Mouse (Mus musculus) lung, embryonic 16.5 days (tissue): ENCODE results near the gene Nhej1. TPM values are rescaled to one million over a fixed set of nuclear protein-coding genes. Genes with fewer than 3 reads are reported as not detected.

Experiments
- ATAC-seq: fragments of 200-750 bp; cut with Nextera tagmentation; 2 replicates; pipeline ENCODE4 v1.8.0; 2017; ENCODE audit warnings: low read depth, mild to moderate bottlenecking, moderate library complexity
- H3K27ac ChIP-seq: fragments of 300-500 bp; sonication (generic); 2 replicates; pipeline ENCODE4 v1.5.1; 2014; ENCODE audit warnings: mild to moderate bottlenecking, control low read depth, low read length
- H3K27me3 ChIP-seq: fragments of 300-500 bp; sonication (generic); 2 replicates; pipeline ENCODE4 v1.6.1; 2014; ENCODE audit warnings: low read depth, low read length, mixed read lengths; ENCODE audit not compliant: control insufficient read depth, insufficient read depth
- H3K36me3 ChIP-seq: fragments of 300-500 bp; sonication (generic); 2 replicates; pipeline ENCODE4 v1.6.1; 2014; ENCODE audit warnings: low read length; ENCODE audit not compliant: control insufficient read depth, insufficient read depth
- H3K4me1 ChIP-seq: fragments of 300-500 bp; sonication (generic); replicated peaks from 2 replicates; pipeline ENCODE4 v1.6.1; 2014; ENCODE audit warnings: low read length, mixed read lengths; ENCODE audit not compliant: control insufficient read depth, insufficient read depth
- H3K4me2 ChIP-seq: fragments of 300-500 bp; sonication (generic); 2 replicates; pipeline ENCODE4 v1.6.1; 2014; ENCODE audit warnings: low read depth, low read length, control low read depth
- H3K4me3 ChIP-seq: fragments of 300-500 bp; sonication (generic); 2 replicates; pipeline ENCODE4 v1.5.1; 2014; ENCODE audit warnings: mild to moderate bottlenecking, low read length, control low read depth
- H3K9ac ChIP-seq: fragments of 300-500 bp; sonication (generic); 2 replicates; pipeline ENCODE4 v1.6.1; 2014; ENCODE audit warnings: low read length, control low read depth
- H3K9me3 ChIP-seq: fragments of 300-500 bp; sonication (generic); 2 replicates; pipeline ENCODE4 v1.6.1; 2016; ENCODE audit warnings: low read length; ENCODE audit not compliant: control insufficient read depth
- WGBS: fragments of 180-500 bp; shearing (Covaris S2); extraction: QIAGEN DNeasy Blood & Tissue Kit; methylation state at CpG from one replicate; pipeline ENCODE4 v1.1.7; 2014; 5-methylcytosine and 5-hydroxymethylcytosine counted together
- polyA plus RNA-seq: library from polyadenylated mRNA; unstranded; fragments of >200 nt; fragmentation: Nextera tagmentation; extraction: Ambion mirVana; gene quantifications from 2 replicates; pipeline ENCODE4 v1.2.1, GENCODE M21; 2015

Gene Nhej1
- polyA plus RNA-seq, 1 experiment from 2014 or later, result 10.4 TPM

DNA sequence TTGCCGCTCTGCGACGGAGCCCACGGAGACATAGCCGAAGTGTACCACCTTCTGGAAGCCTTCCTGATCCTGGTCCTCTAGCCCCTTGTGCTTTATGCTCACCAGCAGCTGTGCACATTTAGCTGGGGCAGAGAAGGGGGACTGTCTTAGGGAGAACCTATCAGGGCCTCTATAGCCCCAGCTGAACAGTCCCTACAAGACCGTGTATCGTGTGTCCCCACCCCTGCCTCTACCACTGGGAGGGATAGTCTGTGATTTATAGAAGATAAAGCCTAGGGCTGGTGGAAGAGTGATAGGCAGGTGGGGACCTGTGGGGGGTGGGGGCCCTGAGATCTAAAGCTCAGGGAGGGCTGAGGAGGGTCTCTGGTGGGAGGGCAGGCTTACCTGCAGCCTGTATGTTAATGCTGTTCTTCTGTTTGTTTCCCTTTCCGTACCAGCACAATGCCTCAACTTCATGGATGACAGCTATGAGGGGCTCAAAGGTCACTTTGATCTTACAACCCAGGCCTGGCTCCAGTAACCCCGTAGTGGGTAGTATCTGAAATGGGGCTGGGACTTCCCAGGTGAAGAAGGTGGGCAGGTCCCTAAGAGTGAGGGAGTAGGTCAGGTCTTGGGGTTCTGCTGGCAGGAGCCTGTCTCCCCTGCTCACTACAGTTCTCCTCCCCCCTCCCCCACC, 197.2 kb downstream of the Nhej1 start:
- Histone ChIP-seq H3K27ac (no peak overlapping the region), H3K4me1 (no peaks in the 10 kb centered on the region), H3K4me3 (no peak overlapping the region), H3K4me2 (no peak overlapping the region), H3K9me3 (no peaks in the 10 kb centered on the region), H3K36me3 (no peaks in the 10 kb centered on the region), H3K27me3 (no peaks in the 10 kb centered on the region), H3K9ac (no peak overlapping the region)
- 74% methylated on average over 9 of the region's 9 CpGs for WGBS
- ATAC-seq, result no peak

- WGBS, result 28% methylated on average over 6 of the region's 6 CpGs
- no peak; the same call in 1 of the 2 replicates for ATAC-seq
- H3K4me2 ChIP-seq, result no peak overlapping the region
- no peaks in the 10 kb centered on the region for H3K27me3 ChIP-seq
- H3K9me3 ChIP-seq, result no peaks in the 10 kb centered on the region
- no peak overlapping the region for H3K27ac ChIP-seq
- H3K36me3 ChIP-seq, result no peaks in the 10 kb centered on the region
- H3K4me1 ChIP-seq, result no peaks in the 10 kb centered on the region
- no peak overlapping the region for H3K9ac ChIP-seq
- H3K4me3 ChIP-seq, result no peak overlapping the region
These were observed 198.3 kb downstream of the Nhej1 start for GRCm38 (mm10) chr1:74926721-74927120.

DNA sequence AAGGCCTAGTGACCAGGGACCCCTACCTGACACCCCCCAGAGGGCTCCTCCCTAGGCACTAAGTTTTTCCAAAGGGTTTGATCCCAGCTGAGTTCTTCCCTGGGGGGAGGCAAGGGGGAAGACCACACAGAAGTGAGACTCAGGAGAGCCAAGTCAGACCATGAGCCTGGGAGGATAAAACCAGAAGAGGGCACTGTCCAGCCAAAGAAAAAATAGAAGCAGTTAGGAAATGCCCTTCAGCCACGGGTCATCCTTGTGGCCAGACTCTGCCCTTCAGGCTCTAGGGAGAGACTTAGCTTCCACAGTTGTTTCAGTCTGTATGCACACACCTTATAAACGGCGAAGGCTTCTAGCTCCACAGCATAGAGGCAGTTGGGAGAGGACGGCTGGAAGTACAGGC, 200.5 kb downstream of the Nhej1 start:
- no peak overlapping the region for H3K4me3 ChIP-seq
- ATAC-seq, result no peak
- H3K4me1 ChIP-seq, result no peaks in the 10 kb centered on the region
- H3K36me3 ChIP-seq, result no peaks in the 10 kb centered on the region
- 64% methylated on average over 4 of the region's 4 CpGs for WGBS
- H3K27me3 ChIP-seq, result no peaks in the 10 kb centered on the region
- H3K27ac ChIP-seq, result no peak overlapping the region
- no peak overlapping the region for H3K9ac ChIP-seq
- no peaks in the 10 kb centered on the region for H3K9me3 ChIP-seq
- H3K4me2 ChIP-seq, result no peak overlapping the region

Other genes with a start within 250 kb of the Nhej1 start
- gene Fev, start 239.8 kb downstream of the Nhej1 start, polyA plus RNA-seq, result not detected in 2 replicates
- gene Cryba2, start 232.1 kb downstream of the Nhej1 start, polyA plus RNA-seq, result not detected in 2 replicates
- gene Cfap65, start 189.6 kb downstream of the Nhej1 start, polyA plus RNA-seq, result 2.7 and 2.9 TPM in 2 replicates
- 0.18 and 0.21 TPM in 2 replicates for gene Ihh, start 173.5 kb downstream of the Nhej1 start, polyA plus RNA-seq
- 0.33 and 0.36 TPM in 2 replicates for gene Slc23a3, start 8.7 kb upstream of the Nhej1 start, polyA plus RNA-seq
- gene Cnppd1, start 17.5 kb upstream of the Nhej1 start, polyA plus RNA-seq, result 44.8 and 50.1 TPM in 2 replicates
- 44.5 and 46.9 TPM in 2 replicates for gene Retreg2, start 17.6 kb upstream of the Nhej1 start, polyA plus RNA-seq
- 42.9 and 46.1 TPM in 2 replicates for gene Zfand2b, start 43.4 kb upstream of the Nhej1 start, polyA plus RNA-seq
- 16.3 and 18.8 TPM in 2 replicates for gene Abcb6, start 55.2 kb upstream of the Nhej1 start, polyA plus RNA-seq
- 23.4 and 24.6 TPM in 2 replicates for gene Ankzf1, start 67.0 kb upstream of the Nhej1 start, polyA plus RNA-seq
- 26.4 and 29.1 TPM in 2 replicates for gene Atg9a, start 67.0 kb upstream of the Nhej1 start, polyA plus RNA-seq
- gene Glb1l, start 85.6 kb upstream of the Nhej1 start, polyA plus RNA-seq, result 19.6 and 21.6 TPM in 2 replicates
- gene Stk16, start 85.6 kb upstream of the Nhej1 start, polyA plus RNA-seq, result 122 and 127 TPM in 2 replicates
- 51.5 and 58.8 TPM in 2 replicates for gene Tuba4a, start 94.7 kb upstream of the Nhej1 start, polyA plus RNA-seq
- not detected in 2 replicates for gene A630095N17Rik, start 106.9 kb upstream of the Nhej1 start, polyA plus RNA-seq
- gene Dnajb2, start 111.2 kb upstream of the Nhej1 start, polyA plus RNA-seq, result 27.6 and 32.7 TPM in 2 replicates
- gene Ptprn, start 139.3 kb upstream of the Nhej1 start, polyA plus RNA-seq, result 0.63 and 0.78 TPM in 2 replicates
- 1.6 and 2.1 TPM in 2 replicates for gene Resp18, start 153.2 kb upstream of the Nhej1 start, polyA plus RNA-seq
- 118 and 122 TPM in 2 replicates for gene Dnpep, start 192.8 kb upstream of the Nhej1 start, polyA plus RNA-seq
- 57.1 and 64.0 TPM in 2 replicates for gene Des, start 235.1 kb upstream of the Nhej1 start, polyA plus RNA-seq